Mouse (Mus musculus): ENCODE data around the gene Cideb.

- no peak for TF ChIP-seq CTCF (IDR thresholded peaks at IDR 0.05; ENCODE audit: control insufficient read depth, insufficient read depth, insufficient read length)
- TF ChIP-seq MYOG (IDR thresholded peaks at IDR 0.05; ENCODE audit: control insufficient read depth, extremely low read depth, insufficient read length), result no peak
- TF ChIP-seq MYOD1 (IDR thresholded peaks at IDR 0.05; ENCODE audit: control insufficient read depth, insufficient read length, low read depth), result no peak
- no peak for TF ChIP-seq CEBPB (IDR thresholded peaks at IDR 0.05; ENCODE audit: low read depth)
- TF ChIP-seq USF1 (IDR thresholded peaks at IDR 0.05; ENCODE audit: low read depth), result no peak
- no peak for TF ChIP-seq MAX (IDR thresholded peaks at IDR 0.05)
These were observed 9.5 kb upstream of the Cideb start for GRCm38 (mm10) chr14:55767519-55768414.
